Mouse (Mus musculus) C2C12 (cell line): Measurements from ENCODE around the gene Slmap.

Experiments used
- CTCF ChIP-seq: IDR thresholded peaks from one replicate; pipeline ENCODE4 v1.5.1; 2011; ENCODE audit not compliant: control insufficient read depth, insufficient read depth, insufficient read length
- USF1 ChIP-seq: IDR thresholded peaks from one replicate; pipeline ENCODE4 v1.6.1; 2011; ENCODE audit warnings: low read depth, mild to moderate bottlenecking, control low read depth, moderate library complexity

DNA sequence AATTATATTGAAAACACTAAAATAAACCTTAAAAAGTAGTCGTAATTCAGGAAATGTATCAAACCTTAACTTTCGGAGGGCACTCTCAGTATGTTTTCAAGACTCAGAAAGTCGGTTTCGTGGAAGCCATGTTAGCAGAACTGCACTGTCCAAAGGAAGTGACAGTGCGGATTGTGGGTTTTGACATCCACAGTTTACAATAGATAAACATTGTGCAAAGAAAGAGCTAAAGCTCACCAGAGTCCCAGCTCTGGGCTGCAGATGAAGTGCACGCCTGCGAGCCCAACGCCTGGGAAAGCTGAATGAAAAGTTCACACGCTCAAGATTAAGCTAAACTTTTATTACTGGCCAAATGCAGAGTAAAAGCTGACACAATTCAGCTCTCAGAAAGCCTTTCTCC is 18.9 kb downstream of the Slmap start:
- TF ChIP-seq CTCF (no peak), USF1 (no peak)
